Mouse (Mus musculus) lung, embryonic 15.5 days (tissue): ENCODE data around the gene Odf2l. TPM values are rescaled to one million over a fixed set of nuclear protein-coding genes. Genes with fewer than 3 reads are reported as not detected.

Experiments
- ATAC-seq: fragments of 200-750 bp; cut with Nextera tagmentation; 2 replicates; pipeline ENCODE4 v1.8.0; 2017; ENCODE audit warnings: moderate number of reproducible peaks, borderline replicate concordance; ENCODE audit not compliant: low FRiP score, low TSS enrichment; ENCODE audit errors: extremely low read depth
- H3K27ac ChIP-seq: fragments of 300-500 bp; sonication (generic); 2 replicates; pipeline ENCODE4 v1.5.1; 2015; ENCODE audit warnings: moderate library complexity, mild to moderate bottlenecking, inconsistent platforms
- H3K27me3 ChIP-seq: fragments of 300-500 bp; sonication (generic); 2 replicates; pipeline ENCODE4 v1.6.1; 2015; ENCODE audit warnings: inconsistent platforms
- H3K36me3 ChIP-seq: fragments of 300-500 bp; sonication (generic); 2 replicates; pipeline ENCODE4 v1.6.1; 2015; ENCODE audit warnings: inconsistent platforms
- H3K4me1 ChIP-seq: fragments of 300-500 bp; sonication (generic); 2 replicates; pipeline ENCODE4 v1.6.1; 2015; ENCODE audit warnings: inconsistent platforms
- H3K4me2 ChIP-seq: fragments of 300-500 bp; sonication (generic); 2 replicates; pipeline ENCODE4 v1.6.1; 2015; ENCODE audit warnings: inconsistent platforms, mild to moderate bottlenecking, moderate library complexity
- H3K4me3 ChIP-seq: fragments of 300-500 bp; sonication (generic); 2 replicates; pipeline ENCODE4 v1.5.1; 2015; ENCODE audit warnings: mild to moderate bottlenecking, inconsistent platforms
- H3K9ac ChIP-seq: fragments of 300-500 bp; sonication (generic); 2 replicates; pipeline ENCODE4 v1.6.1; 2015; ENCODE audit warnings: inconsistent platforms
- H3K9me3 ChIP-seq: fragments of 300-500 bp; sonication (generic); 2 replicates; pipeline ENCODE4 v1.6.1; 2016; ENCODE audit warnings: inconsistent platforms
- WGBS: fragments of 180-500 bp; shearing (Covaris S2); methylation state at CpG from one replicate; pipeline ENCODE4 v1.1.7; 2015; 5-methylcytosine and 5-hydroxymethylcytosine counted together
- polyA plus RNA-seq: library from polyadenylated mRNA; unstranded; fragments of >200 nt; fragmentation: Nextera tagmentation; extraction: Ambion mirVana; gene quantifications from 2 replicates; pipeline ENCODE4 v1.2.1, GENCODE M21; 2015

Odf2l gene
- polyA plus RNA-seq, 1 experiment from 2014 or later: 16.8 TPM

DNA sequence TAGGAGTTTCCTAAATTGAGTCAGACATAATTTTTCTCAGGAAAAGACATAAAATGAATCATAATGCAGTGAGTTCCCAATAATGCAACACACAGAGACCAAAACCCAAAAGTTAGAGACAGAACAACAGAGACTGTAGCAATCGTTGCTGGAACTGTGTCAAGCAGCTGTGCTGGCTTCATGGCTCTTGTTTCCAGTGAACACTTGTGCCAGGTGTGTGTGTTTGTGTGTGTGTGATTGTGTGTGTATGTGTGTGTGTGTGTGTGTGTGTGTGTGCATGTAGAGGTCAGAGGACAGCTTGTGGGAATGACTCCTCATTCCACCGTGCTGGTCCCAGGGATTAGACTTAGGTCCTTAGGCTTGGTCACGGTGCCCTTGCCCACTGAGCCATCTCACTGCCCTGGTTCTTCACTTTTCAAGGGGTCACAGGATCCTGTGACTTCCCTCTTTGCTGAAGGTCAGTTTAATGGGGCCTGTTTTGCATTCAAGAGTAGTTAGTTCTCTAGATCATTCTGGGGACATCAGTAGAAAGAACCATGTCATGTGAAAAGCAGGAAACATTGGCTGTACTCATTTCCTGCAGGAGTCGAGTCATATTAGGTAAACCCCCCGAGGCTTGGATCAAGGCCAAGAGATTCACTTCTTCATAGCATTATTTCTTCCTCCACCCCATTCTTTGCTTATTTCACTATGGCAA is 13.2 kb upstream of the Odf2l start:
- 54% methylated on average over 5 of the region's 5 CpGs for WGBS
- H3K9me3 ChIP-seq: no peaks in the 10 kb centered on the region
- peaks cover 5% of the 10 kb centered on the region; the same call in 1 of the 2 replicates for H3K4me1 ChIP-seq
- no peaks in the 10 kb centered on the region for H3K27me3 ChIP-seq
- no peak overlapping the region for H3K4me3 ChIP-seq
- H3K27ac ChIP-seq: no peak overlapping the region
- no peak overlapping the region for H3K4me2 ChIP-seq
- ATAC-seq: no peak
- no peaks in the 10 kb centered on the region for H3K36me3 ChIP-seq
- H3K9ac ChIP-seq: no peak overlapping the region

DNA sequence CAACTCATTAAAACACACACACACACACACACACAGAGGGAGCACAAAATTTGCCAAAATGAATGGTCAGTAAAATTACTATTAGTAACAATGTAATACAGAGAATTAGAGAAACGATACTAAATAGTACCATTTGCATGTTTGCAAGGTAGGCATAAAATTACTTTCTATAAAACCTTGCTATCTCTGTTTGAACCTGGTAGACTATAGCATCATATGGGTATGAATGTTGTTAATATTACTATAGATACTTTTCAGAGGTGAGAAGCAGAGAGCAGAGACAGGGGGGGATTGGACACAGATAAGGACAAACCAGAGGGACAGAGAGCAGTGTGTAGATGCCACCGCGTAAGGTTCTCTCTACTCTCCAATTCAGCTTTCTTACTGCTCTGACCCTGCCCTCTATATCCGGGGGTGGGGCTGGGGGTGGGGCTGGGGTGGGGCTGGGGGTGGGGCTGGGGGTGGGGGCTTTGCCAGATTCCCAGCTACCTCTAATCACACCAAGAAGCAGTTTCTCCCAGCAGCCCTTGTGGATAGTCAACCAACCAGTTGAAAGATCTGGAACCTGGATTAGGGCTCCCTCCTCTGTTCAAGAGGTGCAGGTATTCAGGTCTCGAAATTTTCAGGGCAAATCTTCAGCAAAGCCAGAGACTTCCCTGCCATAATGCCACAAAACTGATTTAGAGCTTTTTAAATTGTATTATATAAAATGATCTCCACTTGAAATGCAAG is 12.4 kb upstream of the Odf2l start:
- WGBS: 81% methylated on average over 4 of the region's 5 CpGs
- Histone ChIP-seq H3K4me2 (no peak overlapping the region), H3K4me1 (peaks cover 5% of the 10 kb centered on the region; the same call in 1 of the 2 replicates), H3K4me3 (no peak overlapping the region), H3K36me3 (no peaks in the 10 kb centered on the region), H3K9ac (no peak overlapping the region), H3K27me3 (no peaks in the 10 kb centered on the region), H3K27ac (no peak overlapping the region), H3K9me3 (no peaks in the 10 kb centered on the region)
- no peak for ATAC-seq

DNA sequence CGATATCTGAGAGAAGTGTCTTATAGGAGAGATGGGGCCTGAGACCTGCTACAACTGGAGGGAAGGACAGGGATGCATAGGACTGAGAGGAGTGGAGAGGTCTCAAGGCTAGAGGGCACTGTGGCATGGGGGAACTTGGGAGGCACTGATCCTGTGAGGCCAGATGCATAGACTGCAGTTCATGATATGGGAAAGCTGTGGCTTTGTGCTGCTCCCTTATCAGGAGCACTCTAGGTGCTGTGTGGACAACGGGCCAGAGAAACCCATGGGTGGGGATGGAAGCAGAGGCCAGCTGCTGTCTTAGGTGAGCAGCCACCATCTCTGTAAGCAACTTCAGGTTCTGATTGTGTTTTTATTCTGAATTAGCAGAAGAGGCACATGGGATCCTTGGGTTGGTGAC is 3.2 kb upstream of the Odf2l start:
- H3K4me3 ChIP-seq: no peak overlapping the region
- no peaks in the 10 kb centered on the region for H3K36me3 ChIP-seq
- no peak overlapping the region for H3K9ac ChIP-seq
- H3K27me3 ChIP-seq: no peaks in the 10 kb centered on the region
- no peak for ATAC-seq
- H3K27ac ChIP-seq: no peak overlapping the region
- WGBS: 88% methylated on average over 2 of the region's 2 CpGs
- no peaks in the 10 kb centered on the region for H3K9me3 ChIP-seq
- no peak overlapping the region for H3K4me2 ChIP-seq
- H3K4me1 ChIP-seq: peaks cover 8% of the 10 kb centered on the region

DNA sequence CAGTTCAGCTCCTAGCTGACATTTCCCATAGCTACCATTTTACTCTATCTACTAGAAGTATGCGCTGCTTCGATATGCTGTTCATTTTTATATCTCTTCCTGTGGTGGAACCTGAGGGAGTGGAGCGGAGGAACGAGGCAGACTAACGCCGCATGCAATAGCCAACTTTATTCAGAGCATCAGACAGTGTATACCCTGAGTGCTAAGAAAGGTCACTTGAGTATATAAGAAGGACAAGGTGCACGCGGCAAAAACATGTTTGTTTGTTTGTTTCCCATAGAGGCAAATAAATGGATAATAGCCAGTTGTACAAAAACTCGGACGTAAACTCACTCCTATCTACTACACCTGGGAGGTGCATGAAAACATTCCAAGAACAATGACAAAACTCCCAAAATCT is 751 bp upstream of the Odf2l start:
- Histone ChIP-seq H3K4me3 (peak overlapping the region; percentile 91), H3K4me2 (peak overlapping the region; percentile 71), H3K9me3 (no peaks in the 10 kb centered on the region), H3K27ac (peak overlapping the region; percentile 99), H3K27me3 (no peaks in the 10 kb centered on the region), H3K36me3 (no peaks in the 10 kb centered on the region), H3K9ac (peak overlapping the region; percentile 92), H3K4me1 (peaks cover 8% of the 10 kb centered on the region)
- 72% methylated on average over 10 of the region's 10 CpGs for WGBS
- no peak for ATAC-seq

DNA sequence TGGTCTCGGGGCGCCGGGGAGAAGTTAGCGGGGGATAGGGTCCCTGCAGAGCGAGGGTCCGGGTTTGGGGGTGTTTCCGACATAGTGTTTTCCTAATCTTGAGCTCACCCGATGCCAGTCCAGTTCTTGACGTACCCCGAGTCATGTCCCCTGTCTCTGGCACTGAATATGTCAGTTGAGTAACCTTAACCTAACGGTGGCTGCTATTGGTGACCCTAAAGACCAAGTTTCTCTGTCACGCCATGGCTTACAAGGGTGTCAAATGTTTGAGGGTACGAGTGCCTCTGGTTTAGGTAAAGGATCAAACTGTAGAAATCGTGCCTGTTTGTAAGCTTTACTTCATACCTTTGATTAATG is 592 bp downstream of the Odf2l start:
- Histone ChIP-seq H3K27me3 (no peaks in the 10 kb centered on the region), H3K36me3 (no peaks in the 10 kb centered on the region), H3K9me3 (no peaks in the 10 kb centered on the region), H3K27ac (peak overlapping the region; percentile 99), H3K4me3 (peak overlapping the region; percentile 91), H3K4me2 (peak overlapping the region; percentile 78), H3K9ac (peak overlapping the region; percentile 92), H3K4me1 (peaks cover 8% of the 10 kb centered on the region)
- no peak for ATAC-seq
- WGBS: under 1% methylated on average over 14 of the region's 14 CpGs

DNA sequence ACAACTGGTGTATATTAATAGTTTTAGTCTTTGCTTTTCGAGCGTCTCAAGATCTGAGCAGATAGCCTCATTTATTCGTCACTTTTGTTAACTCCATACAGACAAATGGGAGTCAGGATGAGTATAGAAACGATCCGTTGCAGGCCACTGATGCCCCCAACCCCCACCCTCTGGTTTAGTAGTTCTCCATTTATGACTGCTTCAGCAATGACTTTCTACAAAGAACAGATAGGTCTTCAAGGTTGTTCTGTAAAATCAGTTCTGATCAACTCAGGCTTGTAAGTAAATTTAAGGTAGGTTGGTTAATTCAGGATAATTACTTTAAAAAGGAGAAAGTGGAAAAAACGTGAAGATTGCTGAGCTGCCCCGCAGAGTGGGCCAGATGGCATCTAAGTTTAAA is 1.0 kb downstream of the Odf2l start:
- peaks cover 8% of the 10 kb centered on the region for H3K4me1 ChIP-seq
- H3K27me3 ChIP-seq: no peaks in the 10 kb centered on the region
- no peaks in the 10 kb centered on the region for H3K36me3 ChIP-seq
- peak overlapping the region; percentile 91 for H3K4me3 ChIP-seq
- no peak for ATAC-seq
- peak overlapping the region; percentile 78 for H3K4me2 ChIP-seq
- 0 out of 2 replicates have a peak overlapping the region, but pooled peaks have one; percentile 99 for H3K27ac ChIP-seq
- no peaks in the 10 kb centered on the region for H3K9me3 ChIP-seq
- WGBS: 68% methylated on average over 7 of the region's 7 CpGs
- H3K9ac ChIP-seq: peak overlapping the region; percentile 92

DNA sequence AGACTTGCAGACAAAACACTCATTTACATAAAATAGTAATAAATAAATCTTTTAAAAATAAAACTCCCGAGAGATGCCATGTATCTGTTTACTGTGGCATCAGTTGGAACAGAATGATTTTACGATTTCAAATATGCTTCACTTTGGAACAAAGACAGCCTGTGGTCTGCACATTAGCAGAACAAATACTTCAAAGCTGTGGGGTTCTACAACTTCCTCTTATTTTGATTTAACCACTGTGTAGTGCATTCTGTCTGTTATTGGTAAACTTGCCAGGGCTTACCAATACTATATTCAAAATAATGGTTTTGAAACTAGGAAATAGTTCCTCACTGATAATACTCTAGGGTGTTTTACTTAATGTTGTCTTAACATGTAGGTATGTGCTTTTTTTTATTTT is 8.2 kb downstream of the Odf2l start:
- no peaks in the 10 kb centered on the region for H3K4me1 ChIP-seq
- H3K4me2 ChIP-seq: no peak overlapping the region
- H3K9ac ChIP-seq: no peak overlapping the region
- no peaks in the 10 kb centered on the region for H3K27me3 ChIP-seq
- WGBS: 87% methylated on average over 2 of the region's 2 CpGs
- no peak for ATAC-seq
- no peak overlapping the region for H3K4me3 ChIP-seq
- H3K36me3 ChIP-seq: peaks cover 15% of the 10 kb centered on the region; the same call in 1 of the 2 replicates
- H3K27ac ChIP-seq: no peak overlapping the region
- H3K9me3 ChIP-seq: no peaks in the 10 kb centered on the region

DNA sequence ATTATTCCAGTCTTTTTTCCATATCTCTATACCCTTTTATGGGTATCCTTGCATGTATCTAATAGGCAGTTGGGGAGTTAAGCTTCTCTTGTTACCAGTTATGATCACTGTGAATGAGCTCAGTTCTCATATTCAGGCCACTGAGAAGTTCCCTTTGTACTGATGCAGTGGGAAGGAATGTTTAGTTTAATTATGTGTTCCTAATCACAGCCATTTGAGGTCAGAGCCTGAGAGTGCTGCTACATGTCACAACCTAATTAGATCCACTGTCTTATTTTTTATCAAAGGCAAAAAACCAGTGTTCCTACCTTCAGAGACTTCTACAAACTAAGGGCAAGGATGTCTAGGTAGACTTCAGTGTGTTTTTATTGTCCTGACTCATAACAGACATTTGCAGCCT is 11.0 kb downstream of the Odf2l start:
- Histone ChIP-seq H3K4me3 (no peak overlapping the region), H3K36me3 (peaks cover 29% of the 10 kb centered on the region; the same call in 1 of the 2 replicates), H3K27ac (no peak overlapping the region), H3K4me1 (no peaks in the 10 kb centered on the region), H3K9me3 (no peaks in the 10 kb centered on the region), H3K9ac (no peak overlapping the region), H3K27me3 (no peaks in the 10 kb centered on the region), H3K4me2 (no peak overlapping the region)
- ATAC-seq: no peak

DNA sequence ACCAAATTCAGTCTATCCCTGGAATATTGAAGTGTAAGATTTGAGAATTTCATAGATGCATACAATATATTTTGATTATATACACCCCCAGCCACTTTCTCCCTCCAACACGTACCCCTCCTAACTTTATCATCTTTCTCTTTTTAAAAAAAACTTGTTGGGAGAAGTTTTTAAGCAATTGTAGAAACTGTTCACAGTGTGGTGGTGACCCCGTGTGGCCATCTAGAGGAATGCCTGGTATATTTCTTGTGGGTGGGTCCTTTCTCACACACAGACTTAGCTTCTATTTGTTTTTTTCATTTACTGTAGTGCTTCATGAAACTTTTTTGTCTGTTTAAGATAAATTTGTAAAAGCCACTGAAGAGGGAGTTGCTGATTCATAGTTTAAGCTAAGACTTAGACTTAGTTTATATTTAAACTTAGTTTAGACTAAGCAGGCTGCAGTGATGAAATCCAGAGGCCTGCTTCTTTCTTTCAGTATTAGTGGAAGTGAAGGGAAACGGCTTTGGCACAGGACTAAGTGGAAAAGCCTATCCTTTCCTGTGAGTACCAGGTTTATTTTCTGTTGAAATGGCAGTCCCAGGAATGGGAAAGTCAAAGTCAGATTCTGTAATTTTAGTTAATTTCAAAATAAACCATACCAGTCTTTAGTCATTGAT is 13.0 kb downstream of the Odf2l start:
- H3K27me3 ChIP-seq: no peaks in the 10 kb centered on the region
- no peak overlapping the region for H3K4me2 ChIP-seq
- no peak for ATAC-seq
- H3K4me1 ChIP-seq: no peaks in the 10 kb centered on the region
- no peak overlapping the region for H3K27ac ChIP-seq
- H3K9ac ChIP-seq: no peak overlapping the region
- H3K36me3 ChIP-seq: peaks cover 28% of the 10 kb centered on the region; the same call in 1 of the 2 replicates
- no peaks in the 10 kb centered on the region for H3K9me3 ChIP-seq
- WGBS: 14% methylated on average over 3 of the region's 3 CpGs
- H3K4me3 ChIP-seq: no peak overlapping the region

DNA sequence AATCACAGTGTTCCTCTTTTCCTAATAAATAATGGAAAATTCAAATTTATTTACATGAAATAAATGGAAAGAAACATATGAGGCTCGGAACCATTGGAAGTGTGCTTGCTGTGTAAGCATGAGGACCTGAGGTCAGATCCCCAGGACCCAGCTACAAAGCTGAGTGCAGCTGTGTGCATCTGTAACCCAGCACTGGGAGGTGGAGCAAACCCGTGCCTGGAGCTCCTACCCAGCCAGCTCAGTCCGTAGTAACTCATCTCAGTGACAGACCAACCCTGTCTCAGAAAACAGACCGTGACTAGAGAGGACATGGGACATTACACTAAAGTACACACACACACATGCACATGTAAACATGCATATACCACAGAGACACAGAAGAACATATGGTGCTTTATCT is 21.8 kb downstream of the Odf2l start:
- H3K9ac ChIP-seq: no peak overlapping the region
- no peaks in the 10 kb centered on the region for H3K27me3 ChIP-seq
- no peak overlapping the region for H3K27ac ChIP-seq
- no peak for ATAC-seq
- 83% methylated on average over 4 of the region's 4 CpGs for WGBS
- H3K4me3 ChIP-seq: no peak overlapping the region
- peaks cover 11% of the 10 kb centered on the region; the same call in 1 of the 2 replicates for H3K36me3 ChIP-seq
- no peaks in the 10 kb centered on the region for H3K9me3 ChIP-seq
- H3K4me1 ChIP-seq: no peaks in the 10 kb centered on the region
- H3K4me2 ChIP-seq: no peak overlapping the region

DNA sequence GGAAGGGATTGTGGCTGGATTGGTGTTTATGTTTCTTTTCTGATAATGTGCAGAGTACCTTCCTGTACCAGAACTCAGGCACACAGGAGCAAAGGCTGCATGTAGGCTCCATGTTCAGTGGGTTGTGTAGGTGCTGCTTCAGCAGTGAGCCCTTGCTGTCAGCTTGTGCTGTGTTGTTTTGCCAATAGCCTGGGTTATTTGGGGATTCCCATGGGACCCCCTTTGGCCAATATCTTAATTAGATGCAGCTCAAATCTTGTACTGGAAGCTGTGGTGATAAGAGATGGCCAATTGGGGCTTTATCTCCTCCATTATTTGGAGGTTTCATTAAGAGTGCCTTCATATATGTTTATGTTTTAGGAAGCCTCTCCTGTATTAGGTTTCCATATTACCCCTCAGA is 24.5 kb downstream of the Odf2l start:
- Histone ChIP-seq H3K4me3 (no peak overlapping the region), H3K9ac (no peak overlapping the region)
- ATAC-seq: no peak

DNA sequence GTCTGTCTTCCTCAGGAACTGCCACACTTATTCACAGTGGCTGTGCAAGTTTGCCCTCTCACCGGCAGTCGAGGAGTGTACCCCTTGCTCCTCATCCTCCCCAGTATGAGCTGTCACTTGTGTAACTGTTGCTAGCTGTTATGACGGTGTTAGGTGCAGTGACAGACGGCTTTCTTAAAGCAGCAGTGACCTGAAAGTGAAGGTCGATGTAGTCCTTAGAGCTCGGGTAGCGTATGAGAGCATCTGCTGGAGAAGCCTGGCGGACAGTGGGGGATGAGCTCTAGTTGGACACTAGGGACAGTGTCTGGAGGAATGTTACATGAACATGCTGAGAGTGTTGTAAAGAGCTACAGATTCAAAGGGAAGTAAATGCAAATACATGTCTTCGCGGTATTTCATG is 25.5 kb downstream of the Odf2l start:
- Histone ChIP-seq H3K36me3 (no peaks in the 10 kb centered on the region), H3K27me3 (no peaks in the 10 kb centered on the region), H3K4me1 (no peaks in the 10 kb centered on the region), H3K9ac (no peak overlapping the region), H3K9me3 (no peaks in the 10 kb centered on the region), H3K27ac (no peak overlapping the region), H3K4me3 (no peak overlapping the region), H3K4me2 (no peak overlapping the region)
- no peak for ATAC-seq
- WGBS: 70% methylated on average over 10 of the region's 10 CpGs

More for the DNA sequence above, 24.5 kb downstream of the Odf2l start:
- 0 out of 2 replicates have a peak, but pooled peaks cover 4% of the 10 kb centered on the region for H3K36me3 ChIP-seq
- H3K27me3 ChIP-seq: no peaks in the 10 kb centered on the region
- H3K4me2 ChIP-seq: no peak overlapping the region
- H3K9me3 ChIP-seq: no peaks in the 10 kb centered on the region
- H3K4me1 ChIP-seq: no peaks in the 10 kb centered on the region
- no peak overlapping the region for H3K27ac ChIP-seq
